Mouse (Mus musculus) midbrain, embryonic 16.5 days (tissue): ENCODE results near the gene Ttc7b. TPM values are rescaled to one million over a fixed set of nuclear protein-coding genes. Genes with fewer than 3 reads are reported as not detected.

Source experiments
- ATAC-seq: fragments of 200-750 bp; cut with Nextera tagmentation; 2 replicates; pipeline ENCODE4 v1.8.0; 2017; ENCODE audit warnings: moderate TSS enrichment
- H3K27ac ChIP-seq: fragments of 300-500 bp; sonication (generic); 2 replicates; pipeline ENCODE4 v1.5.1; 2014; ENCODE audit warnings: mild to moderate bottlenecking, low read length, mixed read lengths
- H3K27me3 ChIP-seq: fragments of 300-500 bp; sonication (generic); 2 replicates; pipeline ENCODE4 v1.6.1; 2014; ENCODE audit warnings: low read depth, low read length, mixed read lengths; ENCODE audit not compliant: control insufficient read depth, insufficient read depth
- H3K36me3 ChIP-seq: fragments of 300-500 bp; sonication (generic); 2 replicates; pipeline ENCODE4 v1.6.1; 2014; ENCODE audit warnings: mild to moderate bottlenecking, low read length, moderate library complexity, mixed read lengths; ENCODE audit not compliant: control insufficient read depth, insufficient read depth
- H3K4me1 ChIP-seq: fragments of 300-500 bp; sonication (generic); 2 replicates; pipeline ENCODE4 v1.6.1; 2014; ENCODE audit warnings: mild to moderate bottlenecking, low read length, mixed read lengths; ENCODE audit not compliant: control insufficient read depth, insufficient read depth
- H3K4me2 ChIP-seq: fragments of 300-500 bp; sonication (generic); 2 replicates; pipeline ENCODE4 v1.6.1; 2014; ENCODE audit warnings: mild to moderate bottlenecking, low read length, mixed read lengths
- H3K4me3 ChIP-seq: fragments of 300-500 bp; sonication (generic); 2 replicates; pipeline ENCODE4 v1.5.1; 2014; ENCODE audit warnings: low read depth, mild to moderate bottlenecking, low read length, moderate library complexity, mixed read lengths
- H3K9ac ChIP-seq: fragments of 300-500 bp; sonication (generic); 2 replicates; pipeline ENCODE4 v1.6.1; 2014; ENCODE audit warnings: low read depth, low read length, mixed read lengths
- H3K9me3 ChIP-seq: fragments of 300-500 bp; sonication (generic); replicated peaks from 2 replicates; pipeline ENCODE4 v1.6.1; 2014; ENCODE audit warnings: mild to moderate bottlenecking, low read length, mixed read lengths; ENCODE audit not compliant: control insufficient read depth, poor library complexity, severe bottlenecking
- WGBS: fragments of 180-500 bp; shearing (Covaris S2); extraction: QIAGEN DNeasy Blood & Tissue Kit; methylation state at CpG from one replicate; pipeline ENCODE4 v1.1.7; 2014; 5-methylcytosine and 5-hydroxymethylcytosine counted together
- polyA plus RNA-seq: library from polyadenylated mRNA; unstranded; fragments of >200 nt; fragmentation: Nextera tagmentation; extraction: Ambion mirVana; gene quantifications from 2 replicates; pipeline ENCODE4 v1.2.1, GENCODE M21; 2015

Ttc7b gene
- polyA plus RNA-seq, 1 experiment from 2014 or later, result 7.2 TPM

DNA sequence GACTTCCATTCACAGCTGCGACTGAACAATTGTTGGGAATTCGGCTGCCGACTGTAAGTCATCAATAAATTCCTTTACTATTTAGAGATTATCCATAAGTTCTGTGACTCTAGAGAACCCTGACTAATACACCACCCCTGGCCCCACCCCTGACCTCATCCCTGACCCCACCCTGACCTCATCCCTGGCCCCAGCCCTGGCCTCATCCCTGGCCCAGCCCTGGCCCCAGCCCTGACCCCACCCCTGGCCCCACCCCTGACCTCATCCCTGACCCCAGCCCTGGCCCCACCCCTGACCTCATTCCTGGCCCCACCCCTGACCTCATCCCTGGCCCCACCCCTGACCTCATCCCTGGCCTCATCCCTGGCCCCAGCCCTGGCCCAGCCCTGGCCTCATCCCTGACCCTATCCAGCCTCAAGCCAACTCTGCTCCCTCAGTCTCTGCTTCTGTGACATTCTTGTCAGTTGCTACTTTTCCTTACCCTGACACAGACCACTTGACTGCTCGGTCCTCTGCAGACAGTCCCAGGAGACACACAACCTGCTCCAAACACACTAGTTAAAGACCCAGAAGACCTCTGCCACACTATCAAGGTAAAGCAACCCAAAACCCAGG lies 55.4 kb downstream of the Ttc7b start:
- Histone ChIP-seq H3K27ac (no peak overlapping the region), H3K4me2 (no peak overlapping the region), H3K4me1 (no peaks in the 10 kb centered on the region), H3K9me3 (no peaks in the 10 kb centered on the region), H3K9ac (no peak overlapping the region), H3K36me3 (no peaks in the 10 kb centered on the region), H3K4me3 (no peak overlapping the region), H3K27me3 (no peaks in the 10 kb centered on the region)
- WGBS, result 100% methylated on average over 1 of the region's 4 CpGs
- no peak for ATAC-seq

GRCm38 (mm10) chr12:100457701-100458100 lies 62.9 kb downstream of the Ttc7b start:
- no peaks in the 10 kb centered on the region for H3K36me3 ChIP-seq
- 96% methylated on average over 7 of the region's 7 CpGs for WGBS
- no peak overlapping the region for H3K4me2 ChIP-seq
- no peaks in the 10 kb centered on the region for H3K27me3 ChIP-seq
- H3K27ac ChIP-seq, result no peak overlapping the region
- no peak overlapping the region for H3K9ac ChIP-seq
- no peak for ATAC-seq
- H3K4me3 ChIP-seq, result no peak overlapping the region
- no peaks in the 10 kb centered on the region for H3K9me3 ChIP-seq
- no peaks in the 10 kb centered on the region for H3K4me1 ChIP-seq

- WGBS, result 73% methylated on average over 10 of the region's 10 CpGs
- Histone ChIP-seq H3K36me3 (no peaks in the 10 kb centered on the region), H3K4me3 (no peak overlapping the region), H3K4me2 (no peak overlapping the region), H3K27me3 (no peaks in the 10 kb centered on the region), H3K9me3 (no peaks in the 10 kb centered on the region), H3K9ac (no peak overlapping the region), H3K27ac (no peak overlapping the region), H3K4me1 (no peaks in the 10 kb centered on the region)
- no peak for ATAC-seq
Measured at GRCm38 (mm10) chr12:100456257-100456975, 64.2 kb downstream of the Ttc7b start.

GRCm38 (mm10) chr12:100455453-100455852 lies 65.2 kb downstream of the Ttc7b start:
- no peak overlapping the region for H3K4me3 ChIP-seq
- no peak for ATAC-seq
- WGBS, result 85% methylated on average over 2 of the region's 2 CpGs

DNA sequence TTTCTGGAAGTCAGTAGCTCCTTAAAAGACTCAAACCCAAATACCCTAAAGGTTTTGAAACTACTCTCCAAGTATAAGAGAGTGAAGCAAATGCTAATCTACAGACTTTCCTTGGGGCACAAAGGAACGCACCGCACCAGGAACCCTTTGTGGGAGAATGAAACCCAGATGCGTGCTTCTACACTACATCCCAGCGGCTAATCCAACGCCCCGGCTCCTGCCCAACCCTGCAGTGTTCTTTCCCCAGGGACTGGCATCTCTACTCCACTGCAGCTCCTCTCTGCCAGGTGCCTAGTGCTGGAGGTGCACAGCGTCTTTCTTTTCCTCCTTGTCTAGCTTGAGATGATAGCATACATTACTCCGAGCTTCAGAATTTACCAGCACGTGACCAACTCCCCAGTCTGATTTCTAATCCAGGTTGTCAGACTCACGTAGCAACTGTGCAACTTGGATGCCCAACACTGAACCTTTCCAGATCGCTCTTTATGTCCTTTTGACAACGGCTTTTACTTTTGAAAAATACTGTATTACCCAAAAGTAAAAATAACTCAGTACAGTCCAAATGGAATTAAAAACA lies 72.8 kb downstream of the Ttc7b start:
- Histone ChIP-seq H3K9ac (no peak overlapping the region), H3K27me3 (no peaks in the 10 kb centered on the region), H3K4me2 (no peak overlapping the region), H3K36me3 (peaks cover 6% of the 10 kb centered on the region; the same call in 1 of the 2 replicates), H3K9me3 (no peaks in the 10 kb centered on the region), H3K4me3 (no peak overlapping the region), H3K27ac (no peak overlapping the region), H3K4me1 (no peaks in the 10 kb centered on the region)
- no peak for ATAC-seq
- WGBS, result 53% methylated on average over 12 of the region's 12 CpGs

More at GRCm38 (mm10) chr12:100455453-100455852, 65.2 kb downstream of the Ttc7b start:
- no peaks in the 10 kb centered on the region for H3K4me1 ChIP-seq
- H3K9me3 ChIP-seq, result no peaks in the 10 kb centered on the region
- no peak overlapping the region for H3K9ac ChIP-seq
- no peaks in the 10 kb centered on the region for H3K36me3 ChIP-seq
- H3K27me3 ChIP-seq, result no peaks in the 10 kb centered on the region
- H3K4me2 ChIP-seq, result no peak overlapping the region
- H3K27ac ChIP-seq, result no peak overlapping the region

- Histone ChIP-seq H3K9ac (no peak overlapping the region), H3K4me2 (no peak overlapping the region), H3K9me3 (no peaks in the 10 kb centered on the region), H3K27ac (no peak overlapping the region), H3K27me3 (no peaks in the 10 kb centered on the region), H3K36me3 (peaks cover 6% of the 10 kb centered on the region; the same call in 1 of the 2 replicates), H3K4me1 (no peaks in the 10 kb centered on the region), H3K4me3 (no peak overlapping the region)
- 79% methylated on average over 6 of the region's 6 CpGs for WGBS
- no peak for ATAC-seq
Measured at GRCm38 (mm10) chr12:100447161-100447560, 73.5 kb downstream of the Ttc7b start.

DNA sequence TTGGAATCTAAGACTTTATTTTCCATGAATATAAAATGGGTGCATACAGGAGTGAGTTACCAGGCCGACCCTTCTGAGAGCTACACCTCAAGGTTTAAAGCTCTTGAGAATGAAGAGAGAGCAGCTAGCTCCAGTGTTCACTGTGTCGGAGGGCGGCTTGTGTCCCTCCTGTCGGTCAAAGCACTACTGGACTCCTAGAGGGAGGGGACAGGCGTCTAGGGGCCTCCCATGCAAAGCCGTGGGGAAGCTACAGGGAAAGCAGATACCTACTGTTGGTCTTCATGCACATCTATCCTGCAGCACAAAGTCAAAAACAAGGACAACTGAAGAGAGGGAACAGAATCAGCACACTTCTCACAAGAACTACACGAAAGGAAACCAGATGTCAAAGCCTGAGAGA lies 74.9 kb downstream of the Ttc7b start:
- 93% methylated on average over 7 of the region's 7 CpGs for WGBS
- Histone ChIP-seq H3K9me3 (no peaks in the 10 kb centered on the region), H3K27me3 (no peaks in the 10 kb centered on the region), H3K4me2 (no peak overlapping the region), H3K27ac (no peak overlapping the region), H3K9ac (no peak overlapping the region), H3K36me3 (peaks cover 6% of the 10 kb centered on the region; the same call in 1 of the 2 replicates), H3K4me1 (no peaks in the 10 kb centered on the region), H3K4me3 (no peak overlapping the region)
- no peak for ATAC-seq

GRCm38 (mm10) chr12:100445271-100445670 lies 75.4 kb downstream of the Ttc7b start:
- Histone ChIP-seq H3K4me1 (no peaks in the 10 kb centered on the region), H3K36me3 (peaks cover 6% of the 10 kb centered on the region; the same call in 1 of the 2 replicates), H3K9ac (no peak overlapping the region), H3K4me2 (no peak overlapping the region), H3K27ac (no peak overlapping the region), H3K4me3 (no peak overlapping the region), H3K27me3 (no peaks in the 10 kb centered on the region), H3K9me3 (no peaks in the 10 kb centered on the region)
- 87% methylated on average over 6 of the region's 6 CpGs for WGBS
- ATAC-seq, result no peak

DNA sequence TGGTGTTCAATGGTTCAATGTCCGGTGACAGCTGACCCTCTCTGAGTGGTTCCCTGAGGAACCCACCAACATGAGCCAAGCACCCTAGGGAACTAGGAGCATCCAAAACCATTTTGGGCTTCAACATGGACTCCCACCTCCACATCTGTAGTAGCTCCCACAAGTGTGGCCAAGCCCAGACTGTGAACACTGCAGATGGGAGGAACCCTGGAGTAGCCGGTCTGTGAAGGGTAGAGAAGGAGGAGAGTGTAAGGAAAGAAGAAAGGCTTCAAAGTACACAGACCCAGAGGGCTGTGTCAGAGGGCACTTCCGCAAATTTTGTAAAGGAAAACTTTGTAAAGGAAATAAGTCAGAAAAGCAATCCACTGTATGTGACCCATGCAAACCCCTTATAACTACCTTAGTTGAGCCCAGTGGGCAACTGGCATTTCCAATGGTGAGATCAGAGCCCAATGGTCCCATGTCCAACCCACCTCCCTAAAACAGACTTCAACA lies 75.9 kb downstream of the Ttc7b start:
- 98% methylated on average over 3 of the region's 3 CpGs for WGBS
- ATAC-seq, result no peak

More for the DNA sequence above, 75.9 kb downstream of the Ttc7b start:
- Histone ChIP-seq H3K27me3 (no peaks in the 10 kb centered on the region), H3K4me1 (no peaks in the 10 kb centered on the region), H3K4me3 (no peak overlapping the region), H3K36me3 (peaks cover 6% of the 10 kb centered on the region; the same call in 1 of the 2 replicates), H3K27ac (no peak overlapping the region), H3K9me3 (no peaks in the 10 kb centered on the region), H3K9ac (no peak overlapping the region), H3K4me2 (no peak overlapping the region)
